Mouse (Mus musculus) midbrain, postnatal 0 days (tissue): ENCODE measurements at regions not wholly inside any gene's neighbourhood (a gene's known extent, or its start where the extent isn't known, plus 50 kb on each side); places are given as distances from the start of the nearest gene placed in this dataset.

Experiments used
- ATAC-seq: fragments of 200-750 bp; cut with Nextera tagmentation; 2 replicates; pipeline ENCODE4 v1.8.0; 2017; ENCODE audit warnings: moderate number of reproducible peaks, mild to moderate bottlenecking, moderate TSS enrichment, moderate library complexity; ENCODE audit not compliant: low FRiP score
- DNase-seq: peaks from one replicate; pipeline ENCODE4 v3.0.0-alpha.2; 2015; ENCODE audit warnings: low spot score
- H3K27ac ChIP-seq: fragments of 300-500 bp; sonication (generic); 2 replicates; pipeline ENCODE4 v1.5.1; 2014; ENCODE audit warnings: low read depth, mild to moderate bottlenecking, low read length, mixed read lengths
- H3K27me3 ChIP-seq: fragments of 300-500 bp; sonication (generic); 2 replicates; pipeline ENCODE4 v1.6.1; 2014; ENCODE audit warnings: low read length, control low read depth, mixed read lengths; ENCODE audit not compliant: insufficient read depth
- H3K36me3 ChIP-seq: fragments of 300-500 bp; sonication (generic); 2 replicates; pipeline ENCODE4 v1.6.1; 2014; ENCODE audit warnings: low read length, control low read depth, mixed read lengths; ENCODE audit not compliant: insufficient read depth
- H3K4me1 ChIP-seq: fragments of 300-500 bp; sonication (generic); 2 replicates; pipeline ENCODE4 v1.6.1; 2014; ENCODE audit warnings: mild to moderate bottlenecking, control low read depth, antibody characterized with exemption, low read length, mixed read lengths; ENCODE audit not compliant: insufficient read depth
- H3K4me2 ChIP-seq: fragments of 300-500 bp; sonication (generic); 2 replicates; pipeline ENCODE4 v1.6.1; 2014; ENCODE audit warnings: low read depth, mild to moderate bottlenecking, low read length, mixed read lengths; ENCODE audit not compliant: poor library complexity, severe bottlenecking
- H3K4me3 ChIP-seq: fragments of 300-500 bp; sonication (generic); 2 replicates; pipeline ENCODE4 v1.5.1; 2014; ENCODE audit warnings: low read depth, mild to moderate bottlenecking, low read length, moderate library complexity
- H3K9ac ChIP-seq: fragments of 300-500 bp; sonication (generic); replicated peaks from 2 replicates; pipeline ENCODE4 v1.6.1; 2014; ENCODE audit warnings: mild to moderate bottlenecking, low read length, moderate library complexity, mixed read lengths; ENCODE audit not compliant: poor library complexity, severe bottlenecking
- H3K9me3 ChIP-seq: fragments of 300-500 bp; sonication (generic); 2 replicates; pipeline ENCODE4 v1.6.1; 2016; ENCODE audit warnings: low read length, control low read depth
- CTCF ChIP-seq: IDR thresholded peaks from 2 replicates; pipeline ENCODE4 v1.5.1; 2016; ENCODE audit warnings: antibody characterized with exemption, mild to moderate bottlenecking
- WGBS: fragments of 180-500 bp; shearing (Covaris S2); extraction: QIAGEN DNeasy Blood & Tissue Kit; methylation state at CpG from one replicate; pipeline ENCODE4 v1.1.7; 2014; 5-methylcytosine and 5-hydroxymethylcytosine counted together

GRCm38 (mm10) chr1:10938436-10938835 lies 475.5 kb upstream of the A830018L16Rik start:
- H3K9me3 ChIP-seq, result no peaks in the 10 kb centered on the region
- no peaks in the 10 kb centered on the region for H3K27me3 ChIP-seq
- H3K27ac ChIP-seq, result no peak overlapping the region
- no peak for TF ChIP-seq CTCF
- no peaks in the 10 kb centered on the region for H3K36me3 ChIP-seq
- no peak overlapping the region for H3K4me3 ChIP-seq
- WGBS, result 38% methylated on average over 3 of the region's 3 CpGs
- no peak overlapping the region for H3K9ac ChIP-seq
- ATAC-seq (no peak), DNase-seq (no peak)
- H3K4me1 ChIP-seq, result no peaks in the 10 kb centered on the region
- no peak overlapping the region for H3K4me2 ChIP-seq

GRCm38 (mm10) chr1:10940326-10940725 lies 473.6 kb upstream of the A830018L16Rik start:
- ATAC-seq, result no peak
- WGBS, result 90% methylated on average over 3 of the region's 3 CpGs

GRCm38 (mm10) chr1:10942979-10943378 lies 470.9 kb upstream of the A830018L16Rik start:
- no peak overlapping the region for H3K4me3 ChIP-seq
- DNase-seq, result no peak
- peak; percentile 47 for TF ChIP-seq CTCF
- H3K9ac ChIP-seq, result no peak overlapping the region
- no peak overlapping the region for H3K4me2 ChIP-seq
- whole genome bisulfite sequencing, result 38% methylated on average over 4 of the region's 4 CpGs
- H3K27ac ChIP-seq, result no peak overlapping the region
- no peaks in the 10 kb centered on the region for H3K36me3 ChIP-seq
- no peaks in the 10 kb centered on the region for H3K9me3 ChIP-seq
- ATAC-seq, result no peak
- H3K4me1 ChIP-seq, result no peaks in the 10 kb centered on the region
- H3K27me3 ChIP-seq, result no peaks in the 10 kb centered on the region

More at GRCm38 (mm10) chr1:10940326-10940725, 473.6 kb upstream of the A830018L16Rik start:
- Histone ChIP-seq H3K36me3 (no peaks in the 10 kb centered on the region), H3K9me3 (no peaks in the 10 kb centered on the region), H3K9ac (no peak overlapping the region), H3K4me3 (no peak overlapping the region), H3K4me2 (no peak overlapping the region), H3K27me3 (no peaks in the 10 kb centered on the region), H3K4me1 (no peaks in the 10 kb centered on the region), H3K27ac (no peak overlapping the region)
- DNase-seq, result no peak
- TF ChIP-seq CTCF, result no peak
